Mouse (Mus musculus) limb, embryonic 10.5 days (tissue): ENCODE results near the gene Os9. TPM values are rescaled to one million over a fixed set of nuclear protein-coding genes. Genes with fewer than 3 reads are reported as not detected.
A peak's percentile ranks its signal among the peaks of the same experiment; 100 is the strongest.

Experiments used
- DNase-seq: peaks from one replicate; pipeline ENCODE4 v3.0.0-alpha.2; 2017; ENCODE audit warnings: low spot score
- H3K27ac ChIP-seq: fragments of 300-500 bp; sonication (generic); 2 replicates; pipeline ENCODE4 v1.5.1; 2016; ENCODE audit warnings: mild to moderate bottlenecking
- H3K27me3 ChIP-seq: fragments of 300-500 bp; sonication (generic); 2 replicates; pipeline ENCODE4 v1.6.1; 2016; ENCODE audit warnings: low read depth, mild to moderate bottlenecking; ENCODE audit not compliant: poor library complexity, severe bottlenecking
- H3K36me3 ChIP-seq: fragments of 300-500 bp; sonication (generic); 2 replicates; pipeline ENCODE4 v1.6.1; 2016; ENCODE audit warnings: mild to moderate bottlenecking, moderate library complexity
- H3K4me1 ChIP-seq: fragments of 300-500 bp; sonication (generic); 2 replicates; pipeline ENCODE4 v1.6.1; 2016
- H3K4me3 ChIP-seq: fragments of 300-500 bp; sonication (generic); 2 replicates; pipeline ENCODE4 v1.5.1; 2016; ENCODE audit warnings: mild to moderate bottlenecking, moderate library complexity
- H3K9me3 ChIP-seq: fragments of 300-500 bp; sonication (generic); replicated peaks from 2 replicates; pipeline ENCODE4 v1.6.1; 2016; ENCODE audit warnings: mild to moderate bottlenecking
- WGBS: fragments of 180-500 bp; shearing (Covaris S2); methylation state at CpG from one replicate; pipeline ENCODE4 v1.1.7; 2016; 5-methylcytosine and 5-hydroxymethylcytosine counted together
- polyA plus RNA-seq: library from polyadenylated mRNA; unstranded; fragments of >200 nt; fragmentation: Nextera tagmentation; extraction: Ambion mirVana; gene quantifications from 2 replicates; pipeline ENCODE4 v1.2.1, GENCODE M21; 2016

Os9 gene
- polyA plus RNA-seq, 1 experiment from 2014 or later: 49.7 TPM

DNA sequence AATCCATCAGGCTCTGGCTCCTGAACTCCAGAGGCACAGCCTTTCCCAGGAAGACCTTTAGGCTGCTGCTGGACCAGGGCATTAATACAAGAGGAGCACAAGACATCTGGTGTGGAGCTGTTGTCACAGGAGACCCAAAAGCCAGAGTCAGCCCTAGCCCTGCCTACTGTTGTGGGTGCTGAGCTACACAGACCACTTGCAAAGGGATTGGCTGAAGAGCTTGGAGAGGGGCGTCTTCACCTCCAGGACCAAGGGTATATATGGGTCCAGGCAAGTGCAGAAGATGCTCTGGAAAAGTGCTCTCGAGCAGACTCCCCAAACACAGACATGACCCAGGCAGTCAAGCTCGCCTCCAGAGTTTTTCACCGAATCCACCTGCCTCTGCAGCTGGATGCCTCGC is 73.0 kb downstream of the Os9 start, which contains the start of gene Cyp27b1:
Cyp27b1 (plus strand) TSS at position 297 of the 400 bp plus-strand sequence.
- Histone ChIP-seq H3K27me3 (peaks cover 64% of the 10 kb centered on the region), H3K36me3 (peaks cover 39% of the 10 kb centered on the region), H3K27ac (no peak within 1 kb of the TSS), H3K9me3 (no peaks in the 10 kb centered on the region), H3K4me3 (peak within 1 kb of the TSS; percentile 14; the same call in 1 of the 2 replicates), H3K4me1 (peaks cover 33% of the 10 kb centered on the region)
- no peak for DNase-seq
- 31% methylated on average over 5 of the region's 5 CpGs for WGBS

Other genes with a start within 250 kb of the Os9 start
- gene Atp23, start 219.8 kb downstream of the Os9 start, polyA plus RNA-seq: 19.3 and 23.6 TPM in 2 replicates
- 45.9 and 59.0 TPM in 2 replicates for gene Ctdsp2, start 142.4 kb downstream of the Os9 start, polyA plus RNA-seq
- gene Avil, start 120.4 kb downstream of the Os9 start, polyA plus RNA-seq: 0.05 and 0.06 TPM in 2 replicates
- gene Tsfm, start 90.3 kb downstream of the Os9 start, polyA plus RNA-seq: 109 and 114 TPM in 2 replicates
- gene Mettl1, start 79.7 kb downstream of the Os9 start, polyA plus RNA-seq: 60.2 and 64.6 TPM in 2 replicates
- 0.33 and 0.34 TPM in 2 replicates for gene Eef1akmt3, start 79.6 kb downstream of the Os9 start, polyA plus RNA-seq
- 0.11 and 0.24 TPM in 2 replicates for gene Cyp27b1, start 72.9 kb downstream of the Os9 start, polyA plus RNA-seq
- 0.33 and 0.79 TPM in 2 replicates for gene March9, start 60.9 kb downstream of the Os9 start, polyA plus RNA-seq
- 3,142 and 3,162 TPM in 2 replicates for gene Cdk4, start 57.6 kb downstream of the Os9 start, polyA plus RNA-seq
- gene Tspan31, start 50.9 kb downstream of the Os9 start, polyA plus RNA-seq: 169 and 181 TPM in 2 replicates
- 0.03 TPM in 1 of 2 replicates, not detected in the other for gene Agap2, start 45.8 kb downstream of the Os9 start, polyA plus RNA-seq
- 2.8 and 3.4 TPM in 2 replicates for gene B4galnt1, start 44.1 kb upstream of the Os9 start, polyA plus RNA-seq
- 3.4 and 4.1 TPM in 2 replicates for gene Slc26a10, start 59.5 kb upstream of the Os9 start, polyA plus RNA-seq
- gene Arhgef25, start 69.0 kb upstream of the Os9 start, polyA plus RNA-seq: 25.8 and 36.3 TPM in 2 replicates
- 91.4 and 122 TPM in 2 replicates for gene Dtx3, start 74.6 kb upstream of the Os9 start, polyA plus RNA-seq
- 25.0 and 27.8 TPM in 2 replicates for gene Pip4k2c, start 90.5 kb upstream of the Os9 start, polyA plus RNA-seq
- gene Kif5a, start 142.2 kb upstream of the Os9 start, polyA plus RNA-seq: 1.4 and 2.2 TPM in 2 replicates
- 185 and 194 TPM in 2 replicates for gene Dctn2, start 145.2 kb upstream of the Os9 start, polyA plus RNA-seq
- gene Mbd6, start 167.9 kb upstream of the Os9 start, polyA plus RNA-seq: 16.7 and 18.8 TPM in 2 replicates
- gene Mars, start 190.7 kb upstream of the Os9 start, polyA plus RNA-seq: 170 and 205 TPM in 2 replicates
- gene Arhgap9, start 200.8 kb upstream of the Os9 start, polyA plus RNA-seq: 5.5 and 5.9 TPM in 2 replicates
- 10.9 and 11.7 TPM in 2 replicates for gene Gli1, start 220.8 kb upstream of the Os9 start, polyA plus RNA-seq
- gene Inhbe, start 233.3 kb upstream of the Os9 start, polyA plus RNA-seq: 0.13 TPM in 1 of 2 replicates, not detected in the other
- 0.10 and 0.23 TPM in 2 replicates for gene Inhbc, start 249.3 kb upstream of the Os9 start, polyA plus RNA-seq